Mouse (Mus musculus): ENCODE results near the gene Osbp. TPM values are rescaled to one million over a fixed set of nuclear protein-coding genes. Genes with fewer than 3 reads are reported as not detected.
A peak's percentile ranks its signal among the peaks of the same experiment; 100 is the strongest.
"Not testable (repeated sequence)": the region's sequence is repeated elsewhere in the genome, so short reads cannot be mapped to it uniquely, and the experiment has no call there.

The Osbp gene
- 7.2 and 7.4 TPM in 2 replicates for polyA plus RNA-seq (2014; fragmentation: Nextera tagmentation; extraction: Ambion mirVana)

DNA sequence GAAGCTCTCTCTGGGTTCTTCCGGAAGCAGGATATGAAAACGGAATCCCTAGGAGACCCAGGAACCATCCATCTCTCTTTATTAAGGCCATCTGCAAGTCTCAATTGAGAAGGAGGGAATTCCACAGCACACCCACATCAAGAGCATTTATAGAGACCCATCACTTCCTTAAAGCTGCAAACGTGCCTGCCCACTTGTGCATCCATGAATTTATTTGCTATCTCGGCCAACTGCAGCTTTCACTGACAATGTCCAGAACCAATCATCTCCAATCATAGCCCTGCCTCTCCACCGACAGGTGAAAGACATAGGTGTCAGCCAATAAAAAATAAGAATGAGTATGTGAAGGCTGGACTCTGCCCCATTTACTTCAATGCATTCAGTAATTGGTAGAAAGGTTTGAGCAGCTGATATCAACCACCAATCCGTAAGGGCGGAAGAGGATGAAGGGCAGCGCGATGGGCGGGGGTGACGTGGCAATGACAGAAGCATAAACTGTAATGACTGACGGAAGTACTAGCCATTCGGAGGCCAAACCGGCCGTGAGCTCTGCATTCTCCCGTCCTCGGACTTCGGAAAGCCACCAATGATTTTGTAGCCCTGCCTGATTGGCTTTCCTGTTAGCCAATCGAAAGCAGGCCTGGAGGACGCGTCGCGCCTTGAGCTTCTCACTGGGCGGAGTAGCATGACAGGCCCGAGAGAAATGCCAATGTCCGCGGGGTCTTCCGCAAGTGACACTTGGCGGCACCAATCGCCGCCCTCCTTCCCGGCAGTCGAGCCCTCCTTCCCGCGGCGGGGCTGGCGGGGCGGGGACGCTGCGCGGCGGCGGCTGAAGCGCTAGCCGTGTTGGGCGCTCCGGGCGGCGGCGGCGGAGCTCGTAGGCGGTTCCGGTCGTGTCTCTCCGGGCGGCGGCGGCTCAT lies at the start of gene Osbp:
Osbp (plus strand) TSS at position 919 of the 920 bp plus-strand sequence.
- peak; percentile 98 for ATAC-seq
- WGBS = under 1% methylated on average over 42 of the region's 59 CpGs
- peaks cover 7% of the 10 kb centered on the region; the same call in 1 of the 2 replicates for H3K4me1 ChIP-seq (ENCODE audit: control insufficient read depth, insufficient read depth, low read length)

DNA sequence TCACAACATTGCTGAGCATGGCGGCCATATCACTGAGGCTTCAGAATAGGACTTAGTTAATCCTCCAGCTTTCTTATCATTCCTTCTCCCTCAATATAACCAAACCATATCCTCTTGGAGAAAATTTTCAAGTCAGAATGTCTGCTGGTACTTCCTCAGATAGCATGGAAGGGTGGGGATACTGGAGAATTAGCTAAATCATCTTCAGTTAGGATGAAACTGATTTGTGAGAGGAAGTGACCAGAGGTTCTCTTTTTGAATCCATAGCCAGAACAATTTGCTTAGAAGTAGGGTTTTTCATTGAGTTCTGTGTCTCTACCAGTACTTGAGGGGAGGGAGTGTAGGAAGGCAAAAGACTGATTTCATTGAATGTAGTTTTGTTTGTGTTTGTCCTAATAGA lies 43.7 kb upstream of the Osbp start:
- H3K27ac ChIP-seq (ENCODE audit: low read depth, low read length) = no peak overlapping the region
- H3K4me1 ChIP-seq (ENCODE audit: control insufficient read depth, insufficient read depth, low read length) = no peaks in the 10 kb centered on the region
- no peak overlapping the region for H3K4me3 ChIP-seq (ENCODE audit: low read depth, low read length)
- no peaks in the 10 kb centered on the region for H3K9me3 ChIP-seq (replicated peaks; ENCODE audit: control insufficient read depth, low read length)
- no peak overlapping the region for H3K4me2 ChIP-seq (ENCODE audit: low read length)
- peaks cover 66% of the 10 kb centered on the region for H3K36me3 ChIP-seq (ENCODE audit: control insufficient read depth, insufficient read depth, low read length)
- WGBS = 92% methylated on average over 1 of the region's 1 CpGs
- no peak overlapping the region for H3K9ac ChIP-seq (ENCODE audit: low read length)
- ATAC-seq = no peak
- no peak for DNase-seq (ENCODE audit: low spot score)
- no peaks in the 10 kb centered on the region for H3K27me3 ChIP-seq (replicated peaks; ENCODE audit: control insufficient read depth, insufficient read depth, low read length)

More for the DNA sequence above, at the start of gene Osbp:
- H3K27ac ChIP-seq (ENCODE audit: low read depth, low read length) = peak within 1 kb of the TSS; percentile 81
- H3K9ac ChIP-seq (ENCODE audit: low read length) = peak within 1 kb of the TSS; percentile 81
- H3K4me2 ChIP-seq (ENCODE audit: low read length) = peak within 1 kb of the TSS; percentile 74
- no peaks in the 10 kb centered on the region for H3K27me3 ChIP-seq (replicated peaks; ENCODE audit: control insufficient read depth, insufficient read depth, low read length)
- peak within 1 kb of the TSS; percentile 55 for H3K4me3 ChIP-seq (ENCODE audit: low read depth, low read length)
- peaks cover 9% of the 10 kb centered on the region for H3K36me3 ChIP-seq (ENCODE audit: control insufficient read depth, insufficient read depth, low read length)
- no peaks in the 10 kb centered on the region for H3K9me3 ChIP-seq (replicated peaks; ENCODE audit: control insufficient read depth, low read length)
- DNase-seq (ENCODE audit: low spot score) = peak; percentile 100

DNA sequence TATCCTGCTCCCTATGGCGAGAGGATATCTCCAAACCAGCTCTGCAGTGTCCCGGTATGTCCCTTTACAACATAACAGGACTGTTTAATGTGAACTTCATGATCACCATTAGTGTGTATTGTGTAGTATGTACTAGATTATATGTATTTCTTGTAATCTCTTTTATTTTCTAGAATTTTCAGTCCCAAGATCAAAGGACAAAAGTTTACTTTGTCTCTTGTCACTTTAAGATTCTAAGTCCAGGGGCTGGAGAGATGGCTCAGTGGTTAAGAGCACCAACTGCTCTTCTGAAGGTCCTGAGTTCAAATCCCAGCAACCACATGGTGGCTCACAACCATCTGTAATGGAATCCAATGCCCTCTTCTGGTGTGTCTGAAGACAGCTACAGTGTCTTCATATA lies 43.2 kb upstream of the Osbp start:
- H3K9ac ChIP-seq (ENCODE audit: low read length); H3K4me3 ChIP-seq (ENCODE audit: low read depth, low read length); H3K27me3 ChIP-seq (replicated peaks; ENCODE audit: control insufficient read depth, insufficient read depth, low read length); H3K9me3 ChIP-seq (replicated peaks; ENCODE audit: control insufficient read depth, low read length); H3K4me1 ChIP-seq (ENCODE audit: control insufficient read depth, insufficient read depth, low read length); H3K27ac ChIP-seq (ENCODE audit: low read depth, low read length); H3K4me2 ChIP-seq (ENCODE audit: low read length); ATAC-seq; DNase-seq (ENCODE audit: low spot score): not testable (repeated sequence)
- H3K36me3 ChIP-seq (ENCODE audit: control insufficient read depth, insufficient read depth, low read length) = peaks cover 68% of the 10 kb centered on the region
- 95% methylated on average over 2 of the region's 2 CpGs for WGBS

DNA sequence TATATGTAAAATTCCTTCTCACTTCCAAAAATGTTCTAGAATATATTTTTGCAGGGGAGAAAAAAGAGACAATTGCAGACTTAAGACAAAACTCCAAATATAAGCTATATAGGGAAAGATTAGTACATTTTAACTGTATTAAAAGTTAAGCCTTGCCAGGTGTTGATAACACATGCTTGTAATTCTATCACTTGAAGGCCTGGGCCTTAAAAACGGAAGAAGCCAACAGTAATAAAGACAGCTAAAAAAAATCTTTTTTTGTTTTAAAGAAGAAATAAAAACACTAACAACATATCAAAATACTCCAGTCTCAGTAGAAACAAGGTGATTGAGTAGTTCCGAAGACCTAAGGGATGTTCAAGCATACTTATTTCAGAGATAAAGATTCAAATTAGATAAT lies 39.4 kb upstream of the Osbp start:
- 92% methylated on average over 2 of the region's 2 CpGs for WGBS
- Histone ChIP-seq H3K27ac (ENCODE audit: low read depth, low read length) (no peak overlapping the region), H3K4me2 (ENCODE audit: low read length) (no peak overlapping the region), H3K36me3 (ENCODE audit: control insufficient read depth, insufficient read depth, low read length) (peaks cover 84% of the 10 kb centered on the region), H3K9ac (ENCODE audit: low read length) (no peak overlapping the region), H3K4me1 (ENCODE audit: control insufficient read depth, insufficient read depth, low read length) (no peaks in the 10 kb centered on the region), H3K27me3 (replicated peaks; ENCODE audit: control insufficient read depth, insufficient read depth, low read length) (no peaks in the 10 kb centered on the region), H3K9me3 (replicated peaks; ENCODE audit: control insufficient read depth, low read length) (no peaks in the 10 kb centered on the region), H3K4me3 (ENCODE audit: low read depth, low read length) (no peak overlapping the region)
- no peak for DNase-seq (ENCODE audit: low spot score)
- ATAC-seq = no peak

DNA sequence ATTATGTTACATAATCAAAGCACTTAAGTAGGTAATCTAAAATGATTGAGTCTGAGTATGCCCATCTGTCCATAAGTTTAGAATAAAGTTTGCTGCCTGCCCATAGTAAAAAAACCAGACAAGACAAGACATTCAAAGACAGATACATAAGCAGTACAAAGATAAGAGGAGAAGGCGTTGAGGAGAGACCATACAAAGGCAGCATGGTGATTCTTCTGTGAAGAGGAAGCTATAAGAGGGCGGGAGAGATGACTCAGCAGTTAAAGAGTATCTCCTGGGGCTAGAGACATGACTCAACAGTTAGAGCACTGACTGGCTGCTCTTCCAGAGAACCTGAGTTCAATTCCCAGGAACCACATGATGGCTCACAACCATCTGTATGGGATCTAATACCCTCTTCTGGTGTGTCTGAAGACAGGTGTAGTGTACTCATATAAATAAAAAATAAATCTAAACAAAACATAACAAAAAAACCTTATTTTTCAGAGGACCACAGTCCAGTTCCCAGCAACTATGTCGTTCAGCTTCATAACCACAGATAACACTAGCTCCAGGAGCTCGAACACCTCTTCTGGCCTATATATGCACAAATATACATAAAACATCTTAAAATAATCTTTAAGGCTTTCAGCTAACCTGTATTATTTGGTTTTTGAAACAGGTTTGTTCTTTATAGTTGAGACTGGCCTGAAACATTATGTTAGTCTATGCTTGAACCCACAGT lies 37.6 kb upstream of the Osbp start:
- DNase-seq (ENCODE audit: low spot score) (no peak), ATAC-seq (no peak)
- Histone ChIP-seq H3K27me3 (replicated peaks; ENCODE audit: control insufficient read depth, insufficient read depth, low read length) (no peaks in the 10 kb centered on the region), H3K9me3 (replicated peaks; ENCODE audit: control insufficient read depth, low read length) (no peaks in the 10 kb centered on the region), H3K27ac (ENCODE audit: low read depth, low read length) (no peak overlapping the region), H3K9ac (ENCODE audit: low read length) (no peak overlapping the region), H3K4me2 (ENCODE audit: low read length) (no peak overlapping the region), H3K4me1 (ENCODE audit: control insufficient read depth, insufficient read depth, low read length) (no peaks in the 10 kb centered on the region), H3K36me3 (ENCODE audit: control insufficient read depth, insufficient read depth, low read length) (peaks cover 82% of the 10 kb centered on the region), H3K4me3 (ENCODE audit: low read depth, low read length) (no peak overlapping the region)
- WGBS = 94% methylated on average over 4 of the region's 4 CpGs

DNA sequence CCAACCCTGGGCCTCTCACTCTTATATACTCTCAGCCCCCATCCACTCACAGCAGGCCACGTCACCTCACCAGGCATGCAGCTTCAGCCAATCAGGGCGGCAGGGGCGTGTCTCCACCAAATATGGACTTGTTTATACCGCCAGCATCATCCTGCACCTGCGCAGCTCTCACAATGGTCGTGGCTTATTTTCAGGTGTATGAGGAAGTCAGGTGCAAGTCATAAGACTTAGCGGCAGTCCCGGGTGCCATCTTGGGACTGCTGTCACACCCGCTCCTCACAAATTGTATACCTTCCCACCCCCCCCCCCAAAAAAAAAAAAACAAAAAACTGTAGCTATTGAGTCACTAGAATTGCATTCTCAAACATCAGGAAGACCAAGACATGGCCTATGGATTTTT lies 19.3 kb upstream of the Osbp start:
- not testable (repeated sequence) for ATAC-seq; H3K27ac ChIP-seq (ENCODE audit: low read depth, low read length); DNase-seq (ENCODE audit: low spot score); H3K9ac ChIP-seq (ENCODE audit: low read length); H3K4me2 ChIP-seq (ENCODE audit: low read length); H3K4me3 ChIP-seq (ENCODE audit: low read depth, low read length); H3K9me3 ChIP-seq (replicated peaks; ENCODE audit: control insufficient read depth, low read length); H3K4me1 ChIP-seq (ENCODE audit: control insufficient read depth, insufficient read depth, low read length); H3K27me3 ChIP-seq (replicated peaks; ENCODE audit: control insufficient read depth, insufficient read depth, low read length)
- H3K36me3 ChIP-seq (ENCODE audit: control insufficient read depth, insufficient read depth, low read length) = peaks cover 39% of the 10 kb centered on the region
- 90% methylated on average over 9 of the region's 9 CpGs for WGBS

DNA sequence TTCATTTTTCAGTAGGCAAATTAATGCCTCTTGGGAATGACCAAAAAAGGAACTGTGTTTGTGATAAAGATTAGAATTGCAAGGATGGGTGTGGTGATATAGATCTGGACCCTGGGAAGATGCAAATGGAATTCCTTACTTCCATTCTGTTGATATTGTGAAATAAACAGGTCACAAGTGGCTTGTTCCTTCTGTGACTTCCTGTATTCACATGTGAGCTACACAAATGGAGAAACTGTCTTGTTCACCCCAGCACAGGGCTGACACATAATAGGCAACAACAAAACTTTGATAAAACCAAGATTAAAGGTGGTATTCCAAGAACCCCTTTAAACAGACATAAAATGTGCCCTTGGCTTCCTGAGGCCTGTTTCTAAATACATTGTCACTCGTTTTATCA lies 15.9 kb upstream of the Osbp start:
- no peak overlapping the region for H3K9ac ChIP-seq (ENCODE audit: low read length)
- H3K27me3 ChIP-seq (replicated peaks; ENCODE audit: control insufficient read depth, insufficient read depth, low read length) = no peaks in the 10 kb centered on the region
- H3K9me3 ChIP-seq (replicated peaks; ENCODE audit: control insufficient read depth, low read length) = no peaks in the 10 kb centered on the region
- peaks cover 11% of the 10 kb centered on the region; the same call in 1 of the 2 replicates for H3K36me3 ChIP-seq (ENCODE audit: control insufficient read depth, insufficient read depth, low read length)
- DNase-seq (ENCODE audit: low spot score) (no peak), ATAC-seq (no peak)
- no peak overlapping the region for H3K4me3 ChIP-seq (ENCODE audit: low read depth, low read length)
- WGBS = 55% methylated on average over 1 of the region's 1 CpGs
- no peak overlapping the region for H3K4me2 ChIP-seq (ENCODE audit: low read length)
- no peaks in the 10 kb centered on the region for H3K4me1 ChIP-seq (ENCODE audit: control insufficient read depth, insufficient read depth, low read length)
- no peak overlapping the region for H3K27ac ChIP-seq (ENCODE audit: low read depth, low read length)

DNA sequence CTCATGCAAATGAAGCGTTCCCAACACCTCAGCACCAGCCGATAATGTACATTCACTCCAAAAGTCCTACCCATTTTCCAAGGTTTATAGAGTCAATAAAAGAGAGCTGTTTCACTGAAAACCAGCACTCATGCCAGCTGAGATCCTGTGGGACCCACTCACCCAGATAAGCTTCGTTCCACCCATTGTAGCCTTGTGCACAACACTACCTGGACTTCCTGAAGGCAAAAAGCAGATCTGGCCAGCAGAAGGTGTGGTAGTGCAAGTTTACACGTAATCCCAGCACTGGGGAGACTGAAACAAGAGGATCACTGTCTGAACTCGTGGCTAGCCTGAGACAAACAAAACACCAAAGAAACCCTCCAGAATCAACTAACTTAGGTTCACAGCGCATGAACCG lies 15.0 kb upstream of the Osbp start:
- no peak overlapping the region for H3K4me2 ChIP-seq (ENCODE audit: low read length)
- WGBS = 83% methylated on average over 7 of the region's 7 CpGs
- H3K4me1 ChIP-seq (ENCODE audit: control insufficient read depth, insufficient read depth, low read length) = no peaks in the 10 kb centered on the region
- H3K27me3 ChIP-seq (replicated peaks; ENCODE audit: control insufficient read depth, insufficient read depth, low read length) = no peaks in the 10 kb centered on the region
- ATAC-seq (no peak), DNase-seq (ENCODE audit: low spot score) (no peak)
- no peak overlapping the region for H3K27ac ChIP-seq (ENCODE audit: low read depth, low read length)
- no peak overlapping the region for H3K9ac ChIP-seq (ENCODE audit: low read length)
- no peaks in the 10 kb centered on the region for H3K9me3 ChIP-seq (replicated peaks; ENCODE audit: control insufficient read depth, low read length)
- H3K36me3 ChIP-seq (ENCODE audit: control insufficient read depth, insufficient read depth, low read length) = peaks cover 3% of the 10 kb centered on the region; the same call in 1 of the 2 replicates
- no peak overlapping the region for H3K4me3 ChIP-seq (ENCODE audit: low read depth, low read length)

DNA sequence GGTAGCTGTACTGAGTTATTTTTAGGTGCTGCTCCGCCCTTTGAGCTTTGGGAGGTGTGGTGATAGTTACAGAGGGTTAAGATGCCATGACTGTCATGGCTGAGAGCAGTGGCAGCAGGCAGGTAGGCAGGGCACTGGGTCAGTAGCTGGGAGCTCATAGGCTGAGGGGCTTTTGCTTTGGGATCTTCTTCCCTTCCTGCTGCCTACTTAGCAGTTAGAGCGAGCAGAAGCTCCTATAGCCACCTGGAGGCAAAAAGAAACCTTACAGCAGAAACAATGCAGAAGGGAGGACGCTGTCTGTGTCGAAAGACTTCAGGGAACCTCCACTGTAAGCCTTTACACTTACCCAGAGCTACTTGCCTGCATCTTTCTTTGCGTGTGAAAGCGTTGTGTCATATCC lies 11.5 kb upstream of the Osbp start:
- ATAC-seq (no peak), DNase-seq (ENCODE audit: low spot score) (no peak)
- Histone ChIP-seq H3K36me3 (ENCODE audit: control insufficient read depth, insufficient read depth, low read length) (no peaks in the 10 kb centered on the region), H3K4me1 (ENCODE audit: control insufficient read depth, insufficient read depth, low read length) (no peaks in the 10 kb centered on the region), H3K4me2 (ENCODE audit: low read length) (no peak overlapping the region), H3K27me3 (replicated peaks; ENCODE audit: control insufficient read depth, insufficient read depth, low read length) (no peaks in the 10 kb centered on the region), H3K9ac (ENCODE audit: low read length) (no peak overlapping the region), H3K27ac (ENCODE audit: low read depth, low read length) (no peak overlapping the region), H3K9me3 (replicated peaks; ENCODE audit: control insufficient read depth, low read length) (no peaks in the 10 kb centered on the region), H3K4me3 (ENCODE audit: low read depth, low read length) (no peak overlapping the region)
- 51% methylated on average over 6 of the region's 6 CpGs for WGBS

Measured in forebrain, embryonic 14.5 days (tissue).